Comparison of ENCODE assay signal across 9 mouse cellular contexts in genomic region chr7:12943488-12943887, GRCm38 (mm10). TPM values are rescaled to one million over a fixed set of nuclear protein-coding genes. Genes with fewer than 3 reads are reported as not detected.
DNase-seq lines count a peak whose midpoint lies in the region; ATAC-seq and TF ChIP-seq lines count a peak whose summit lies in the region.
"Had no signal": no experiment of that assay in that cellular context is flagged by ENCODE, and none has a peak within 500 bp of the region (broad histone marks: within the 10 kb centered on the region; RNA-seq: fewer than 3 reads in every experiment).

No protein-coding gene starts in this region.

- H3K27ac ChIP-seq in cerebellum, adult 2 months (ENCODE audit: insufficient read depth, low read length): no peak overlapping the region
- H3K27ac ChIP-seq: midbrain, embryonic 12.5 days had no signal

- no peaks in the 10 kb centered on the region for H3K27me3 ChIP-seq in cerebellum, adult 2 months (ENCODE audit: control insufficient read depth, insufficient read depth, low read length)
- H3K27me3 ChIP-seq: midbrain, embryonic 12.5 days had no signal

- ATAC-seq in megakaryocyte progenitor cell, adult 5-6 weeks (replicated peaks; ENCODE audit: poor library complexity): peak; percentile 100

- intact Hi-C loops in left cerebral cortex, postnatal 4 days (cut with DNase I): no loop called here

- TF ChIP-seq CTCF in cerebellum, adult 2 months (IDR thresholded peaks at IDR 0.05; ENCODE audit: borderline replicate concordance, insufficient read depth, low read depth, low read length): peak; percentile 36; the same call in 1 of the 2 replicates

- no peak overlapping the region for H3K4me3 ChIP-seq in cerebellum, adult 2 months (replicated peaks; ENCODE audit: insufficient read depth, low read depth, low read length)
- H3K4me3 ChIP-seq: midbrain, embryonic 12.5 days had no signal

- TF ChIP-seq POLR2A in cerebellum, adult 2 months (IDR thresholded peaks at IDR 0.05; ENCODE audit: borderline replicate concordance, insufficient read depth, low read length): no peak

- no peak for DNase-seq in cerebellum, adult 2 months
- DNase-seq in cerebellum, postnatal 4 days (ENCODE audit: low spot score in 2 of 2): no peak
- peak; percentile 54 to 63 for DNase-seq in B cell, adult 2 months
- peak; percentile 22 for DNase-seq in brain, adult 2 months (ENCODE audit: low read depth, low spot score)
- DNase-seq in layer of hippocampus, adult 9-11 months: no peak
- DNase-seq in left cerebral cortex, postnatal 4 days: no peak
- DNase-seq in gastrocnemius, adult 18-20 months (ENCODE audit: low spot score): no peak

- H3K4me1 ChIP-seq in cerebellum, adult 2 months (ENCODE audit: control insufficient read depth, insufficient read depth, low read length): no peaks in the 10 kb centered on the region
- H3K4me1 ChIP-seq: midbrain, embryonic 12.5 days had no signal

RNA-seq across cellular contexts. Expression of gene Rnf225, which starts 16.3 kb away (rescaled TPM):
- 2.6 and 3.5 TPM in 2 replicates for polyA plus RNA-seq in cerebellum, adult 2 months (2012; rRNA removed)
- total RNA-seq in megakaryocyte progenitor cell, adult 5-6 weeks (2015): 0.76 and 1.0 TPM in 2 replicates
- total RNA-seq in megakaryocyte progenitor cell, adult 5-6 weeks (2017): 0.57 and 0.62 TPM in 2 replicates
- 1 to 10 TPM; 1.2 to 1.6 TPM for total RNA-seq in left cerebral cortex, postnatal 4 days (2021)
- total RNA-seq in gastrocnemius, adult 18-20 months (2021): under 1 TPM; 0.46 to 0.59 TPM

RNA-seq across cellular contexts. Expression of gene Rps5, which starts 21.4 kb away (rescaled TPM):
- polyA plus RNA-seq in cerebellum, adult 2 months (2012; rRNA removed): 670 and 700 TPM in 2 replicates
- total RNA-seq in megakaryocyte progenitor cell, adult 5-6 weeks (2015): 3,071 and 3,115 TPM in 2 replicates
- total RNA-seq in megakaryocyte progenitor cell, adult 5-6 weeks (2017): 1,264 and 1,790 TPM in 2 replicates
- total RNA-seq in left cerebral cortex, postnatal 4 days (2021): 100 to 1,000 TPM; 784 to 787 TPM
- 100 to 1,000 TPM; 586 to 589 TPM for total RNA-seq in gastrocnemius, adult 18-20 months (2021)

RNA-seq across cellular contexts. Expression of gene Zfp324, which starts 22.1 kb away (rescaled TPM):
- 5.8 and 6.2 TPM in 2 replicates for polyA plus RNA-seq in cerebellum, adult 2 months (2012; rRNA removed)
- 3.9 and 4.0 TPM in 2 replicates for total RNA-seq in megakaryocyte progenitor cell, adult 5-6 weeks (2015)
- total RNA-seq in megakaryocyte progenitor cell, adult 5-6 weeks (2017): 6.5 and 8.5 TPM in 2 replicates
- 10 to 100 TPM; 17.5 to 17.8 TPM for total RNA-seq in left cerebral cortex, postnatal 4 days (2021)
- 1 to 10 TPM; 1.4 to 1.5 TPM for total RNA-seq in gastrocnemius, adult 18-20 months (2021)

RNA-seq across cellular contexts. Expression of gene Zfp446, which starts 34.2 kb away (rescaled TPM):
- 13.8 and 16.0 TPM in 2 replicates for polyA plus RNA-seq in cerebellum, adult 2 months (2012; rRNA removed)
- 3.1 and 4.4 TPM in 2 replicates for total RNA-seq in megakaryocyte progenitor cell, adult 5-6 weeks (2015)
- total RNA-seq in megakaryocyte progenitor cell, adult 5-6 weeks (2017): 2.6 and 3.3 TPM in 2 replicates
- 1 to 10 TPM; 8.6 to 9.0 TPM for total RNA-seq in left cerebral cortex, postnatal 4 days (2021)
- total RNA-seq in gastrocnemius, adult 18-20 months (2021): 1 to 10 TPM; 1.9 to 2.1 TPM

RNA-seq across cellular contexts. Expression of gene Zscan22, which starts 45.9 kb away (rescaled TPM):
- 13.1 and 14.0 TPM in 2 replicates for polyA plus RNA-seq in cerebellum, adult 2 months (2012; rRNA removed)
- 20.6 and 22.2 TPM in 2 replicates for total RNA-seq in megakaryocyte progenitor cell, adult 5-6 weeks (2015)
- total RNA-seq in megakaryocyte progenitor cell, adult 5-6 weeks (2017): 6.4 and 8.2 TPM in 2 replicates
- 10 to 100 TPM; 13.1 to 13.7 TPM for total RNA-seq in left cerebral cortex, postnatal 4 days (2021)
- total RNA-seq in gastrocnemius, adult 18-20 months (2021): 1 to 10 TPM; 2.8 to 3.4 TPM

Comparison
In these comparisons a context has a peak if more than half of its experiments do, and no peak if none do; other contexts are left out.
1. DNase-seq: peak in B cell, adult 2 months (2 of 2) and brain, adult 2 months (single experiment); none in cerebellum, adult 2 months (0 of 2), cerebellum, postnatal 4 days (0 of 2), layer of hippocampus, adult 9-11 months (single experiment), left cerebral cortex, postnatal 4 days (single experiment) and gastrocnemius, adult 18-20 months (single experiment).